Mouse (Mus musculus): ENCODE data around the gene Cbx4. TPM values are rescaled to one million over a fixed set of nuclear protein-coding genes. Genes with fewer than 3 reads are reported as not detected.

The Cbx4 gene
- polyA plus RNA-seq, 1 experiment from 2014 or later = 25.1 TPM

DNA sequence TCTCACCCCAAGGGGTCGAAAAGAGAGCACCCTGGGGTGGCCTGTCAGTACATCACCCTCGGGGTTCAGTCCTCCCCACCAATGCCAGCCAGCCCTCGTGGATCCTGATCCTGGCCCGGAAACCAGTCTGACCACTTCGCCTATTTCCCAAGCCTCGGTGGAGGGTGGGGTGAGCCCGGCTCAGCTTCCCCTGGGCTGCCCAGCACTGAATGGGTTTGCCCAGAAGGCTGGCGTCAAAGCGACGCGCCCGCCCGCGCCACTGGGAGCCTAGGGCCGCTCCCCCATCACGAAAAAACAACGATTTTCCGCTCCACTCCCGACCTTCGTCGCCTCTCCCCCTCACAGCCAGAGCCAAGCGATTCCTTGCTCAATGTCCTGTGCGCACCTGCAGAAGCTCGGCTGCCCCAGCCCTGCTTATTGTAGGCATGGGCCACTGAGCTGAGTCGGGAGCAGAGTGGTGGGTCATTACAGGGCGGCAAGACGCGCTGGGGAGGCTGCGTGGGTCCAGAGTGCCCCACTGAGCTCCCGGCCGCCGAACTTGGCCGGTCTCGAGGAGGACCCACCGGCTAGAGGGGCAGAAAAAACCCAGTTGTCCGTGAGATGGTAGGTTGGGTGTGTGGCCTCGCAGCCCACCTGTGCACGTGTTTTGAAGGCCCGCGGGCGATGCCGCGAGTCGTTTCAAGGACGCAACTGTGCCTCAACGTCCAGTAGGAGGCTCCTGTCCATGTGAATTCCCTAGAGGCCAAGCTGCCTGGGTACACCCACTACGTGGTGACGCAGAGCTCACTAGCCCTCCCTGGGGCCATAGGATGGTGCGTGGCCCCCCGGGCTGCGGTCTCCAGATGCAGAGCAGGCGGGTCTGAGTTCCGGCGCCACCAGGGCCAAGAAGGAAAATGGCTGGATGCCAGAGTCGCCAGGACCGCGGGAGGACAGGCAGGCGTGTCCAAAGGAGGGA lies 27.7 kb downstream of the Cbx4 start:
- no peak for DNase-seq (ENCODE audit: low spot score)

GRCm38 (mm10) chr11:119057291-119057690 lies 28.7 kb downstream of the Cbx4 start:
- DNase-seq (ENCODE audit: low spot score) = no peak

DNA sequence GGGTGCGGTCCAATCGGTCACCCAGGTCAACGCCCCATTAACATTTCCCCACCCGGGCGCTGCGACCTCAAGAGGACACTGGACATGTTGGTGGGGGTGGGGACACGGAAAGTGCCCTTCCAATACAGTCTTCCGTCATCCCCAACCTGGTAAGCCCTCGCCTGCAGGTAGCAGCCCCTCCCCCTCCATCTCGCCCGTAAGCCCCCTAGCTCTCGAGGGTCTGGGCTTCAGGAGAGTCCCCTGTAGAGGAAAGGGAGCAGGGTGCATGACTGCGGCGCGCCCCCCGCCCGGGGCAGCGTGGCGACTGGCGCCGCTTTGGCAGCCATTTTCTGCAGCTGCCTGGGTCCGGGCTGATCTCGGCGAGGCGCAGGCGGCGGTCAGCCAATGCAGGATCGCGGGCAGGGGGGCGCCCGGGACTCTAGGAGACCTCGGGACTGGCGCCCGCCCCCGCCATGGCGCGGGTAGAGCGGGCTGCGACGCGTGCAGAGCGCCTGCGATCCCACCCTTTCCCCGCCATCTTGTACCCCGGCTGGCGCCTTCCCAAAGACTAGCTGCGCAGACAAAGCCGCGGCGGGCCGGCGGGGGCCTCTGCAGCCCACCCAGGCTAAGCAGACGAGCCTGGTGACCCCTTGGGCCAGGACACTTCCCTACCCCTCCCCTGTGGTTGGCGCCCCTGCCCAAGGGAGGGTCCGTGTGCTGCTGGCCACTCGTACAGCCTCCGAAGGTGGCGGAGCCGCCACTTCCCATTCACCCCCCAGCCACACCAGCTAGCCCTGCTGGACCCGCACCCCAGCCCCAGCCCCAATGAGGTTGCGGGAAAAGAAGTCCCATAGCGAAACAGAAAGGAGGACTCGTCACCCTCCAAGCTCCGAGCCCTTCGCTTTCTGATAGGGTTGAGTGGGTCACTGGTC lies 29.5 kb downstream of the Cbx4 start:
- peak; percentile 63 for DNase-seq (ENCODE audit: low spot score)

- no peak for DNase-seq (ENCODE audit: low spot score)
Observed at GRCm38 (mm10) chr11:119055571-119056131, 30.4 kb downstream of the Cbx4 start.

- peak; percentile 60 for DNase-seq (ENCODE audit: low spot score)
Observed at GRCm38 (mm10) chr11:119054351-119055345, 31.4 kb downstream of the Cbx4 start.

- DNase-seq (ENCODE audit: low spot score) = no peak
Observed at GRCm38 (mm10) chr11:119053738-119054350, 32.2 kb downstream of the Cbx4 start.

- peak; percentile 92 for DNase-seq (ENCODE audit: low spot score)
Observed at GRCm38 (mm10) chr11:119053257-119053670, 32.8 kb downstream of the Cbx4 start.

GRCm38 (mm10) chr11:119052661-119053256 lies 33.3 kb downstream of the Cbx4 start:
- DNase-seq (ENCODE audit: low spot score) = no peak

DNA sequence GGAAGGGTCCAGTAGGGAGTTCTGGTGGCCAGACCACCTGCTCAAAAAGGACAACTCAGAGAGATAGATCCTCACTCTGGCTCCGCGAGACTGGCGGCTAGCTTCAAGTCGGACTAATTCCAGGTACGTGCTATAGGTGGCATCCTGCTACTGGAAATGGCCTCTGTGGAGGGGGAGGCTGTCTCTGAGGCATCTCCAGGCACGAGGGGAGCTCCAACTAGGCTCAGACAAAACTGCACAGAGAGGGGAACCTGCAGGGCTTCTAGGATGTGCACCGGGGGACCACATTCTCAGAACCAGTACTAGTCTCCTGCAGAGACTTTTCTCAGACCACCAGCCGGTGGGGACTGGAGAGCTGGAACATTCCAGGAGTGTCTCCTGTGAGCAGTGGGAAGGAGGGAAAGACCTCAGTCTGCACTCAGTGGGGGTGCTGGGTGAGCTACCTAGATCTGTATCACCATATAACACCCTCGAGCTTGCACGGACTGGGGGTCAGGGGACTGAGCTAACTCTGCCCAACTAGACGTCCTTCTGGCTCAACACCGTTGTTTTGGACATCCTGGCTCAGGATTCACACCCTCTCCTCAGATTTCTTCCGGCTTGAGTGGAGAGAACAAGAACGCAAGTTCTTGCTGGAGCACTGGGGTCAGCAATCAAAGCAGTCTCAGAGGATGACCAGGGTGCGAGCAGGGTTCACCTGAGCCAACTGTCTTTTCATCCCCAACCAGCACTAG lies 33.9 kb downstream of the Cbx4 start:
- peak; percentile 64 for DNase-seq (ENCODE audit: low spot score)

DNA sequence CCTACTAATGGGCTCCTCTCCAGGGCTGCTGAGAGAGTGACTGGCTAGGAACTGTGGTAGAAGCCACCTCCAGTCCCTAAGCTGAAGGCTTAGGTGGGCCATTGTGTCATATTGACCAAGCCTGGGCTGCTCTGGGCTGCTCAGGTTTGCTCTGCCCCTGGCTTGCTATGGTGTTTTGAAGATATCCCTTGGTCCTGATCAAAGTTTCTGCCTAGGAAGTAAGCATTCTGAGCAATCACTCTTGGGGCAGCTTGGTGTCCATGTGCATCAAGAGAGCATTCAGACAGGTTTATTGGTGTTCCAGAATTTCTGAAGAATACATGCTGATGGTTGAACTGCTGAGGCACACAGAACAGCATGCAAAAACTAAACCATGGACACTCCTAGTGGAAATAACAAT lies 34.6 kb downstream of the Cbx4 start:
- DNase-seq (ENCODE audit: low spot score) = no peak

- DNase-seq (ENCODE audit: low spot score) = no peak
Observed at GRCm38 (mm10) chr11:119050361-119050760, 35.7 kb downstream of the Cbx4 start.

- no peak for DNase-seq (ENCODE audit: low spot score)
Observed at GRCm38 (mm10) chr11:119048133-119048510, 37.9 kb downstream of the Cbx4 start.

DNA sequence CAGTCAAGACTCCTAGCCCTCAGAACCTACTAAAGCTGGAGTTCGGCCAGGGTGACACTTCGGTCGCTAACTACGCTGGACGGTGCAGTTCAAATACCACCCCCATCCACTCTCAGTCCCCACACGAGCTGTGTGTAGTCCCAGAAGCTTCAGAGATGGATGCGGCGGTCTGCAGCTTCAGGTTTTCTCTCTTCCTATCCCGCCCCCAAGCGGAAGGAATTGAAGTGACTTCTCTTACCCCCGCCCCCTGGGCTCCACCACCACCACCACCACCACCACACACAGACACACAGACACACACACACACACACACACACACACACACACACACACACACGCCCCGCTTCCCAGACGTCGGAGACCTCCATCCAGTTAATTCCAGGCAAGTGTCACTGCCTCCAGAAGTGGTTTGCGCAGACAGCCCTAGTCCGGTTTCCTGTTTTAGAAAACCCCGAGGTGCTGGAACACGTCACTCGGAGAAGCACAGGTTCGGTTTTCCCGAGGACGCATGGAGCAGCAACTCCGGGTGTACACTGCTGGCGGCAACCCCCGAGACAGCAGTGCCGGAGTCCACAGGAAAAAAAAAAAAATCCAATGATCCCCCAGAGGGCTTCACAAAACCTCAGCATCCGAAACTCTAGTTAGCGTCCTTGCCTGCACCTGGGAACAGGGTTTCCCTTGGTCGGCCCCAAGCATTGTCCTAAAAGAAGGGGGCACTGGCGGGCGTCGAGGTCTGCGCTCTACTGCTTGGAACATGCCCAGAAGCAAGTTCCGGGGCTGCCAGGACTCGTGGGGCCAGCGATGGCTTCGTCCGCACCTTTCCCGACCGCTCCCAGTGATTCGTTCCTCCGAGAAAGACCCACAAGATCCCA lies 38.5 kb downstream of the Cbx4 start:
- no peak for DNase-seq (ENCODE audit: low spot score)

- no peak for DNase-seq (ENCODE audit: low spot score)
Observed at GRCm38 (mm10) chr11:119046601-119047245, 39.3 kb downstream of the Cbx4 start.

DNA sequence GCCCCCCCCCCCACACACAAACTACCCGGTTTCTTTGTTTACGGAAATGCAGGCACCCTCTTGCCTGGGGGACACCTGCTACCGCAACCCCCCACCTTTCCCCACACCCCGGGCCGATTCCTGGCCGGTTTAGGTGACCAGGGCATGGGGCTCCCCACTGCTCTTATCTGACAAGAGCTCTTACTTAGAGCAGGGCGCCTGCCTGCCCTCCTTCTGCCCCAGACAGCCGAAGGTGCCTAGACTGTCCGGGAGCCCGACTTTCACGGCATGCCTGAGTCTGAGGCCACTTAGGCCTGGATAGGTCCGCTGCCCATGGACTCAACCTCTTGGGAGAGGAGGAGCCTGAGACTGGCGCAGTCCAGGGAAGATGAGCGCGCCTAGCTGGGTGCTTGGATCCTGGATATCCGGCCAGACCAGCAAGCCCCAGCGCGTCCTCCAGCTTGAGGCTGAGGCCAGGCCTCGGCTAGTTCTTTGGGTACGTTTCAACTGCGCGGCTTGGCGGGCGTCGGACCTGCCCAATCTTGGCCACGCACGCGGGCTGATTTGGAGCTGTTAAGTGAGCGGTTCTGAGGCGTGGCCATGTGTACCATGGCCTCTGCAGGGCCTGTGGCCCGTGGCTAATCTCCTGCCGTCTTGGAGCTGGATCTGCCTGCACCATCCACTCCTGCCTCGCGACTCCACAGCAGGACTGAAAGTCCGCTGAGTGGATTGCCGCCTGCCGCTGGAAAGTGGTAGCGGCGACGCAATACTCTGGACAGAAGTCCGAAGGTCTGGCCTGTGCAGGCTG lies 41.3 kb downstream of the Cbx4 start:
- no peak for DNase-seq (ENCODE audit: low spot score)

DNA sequence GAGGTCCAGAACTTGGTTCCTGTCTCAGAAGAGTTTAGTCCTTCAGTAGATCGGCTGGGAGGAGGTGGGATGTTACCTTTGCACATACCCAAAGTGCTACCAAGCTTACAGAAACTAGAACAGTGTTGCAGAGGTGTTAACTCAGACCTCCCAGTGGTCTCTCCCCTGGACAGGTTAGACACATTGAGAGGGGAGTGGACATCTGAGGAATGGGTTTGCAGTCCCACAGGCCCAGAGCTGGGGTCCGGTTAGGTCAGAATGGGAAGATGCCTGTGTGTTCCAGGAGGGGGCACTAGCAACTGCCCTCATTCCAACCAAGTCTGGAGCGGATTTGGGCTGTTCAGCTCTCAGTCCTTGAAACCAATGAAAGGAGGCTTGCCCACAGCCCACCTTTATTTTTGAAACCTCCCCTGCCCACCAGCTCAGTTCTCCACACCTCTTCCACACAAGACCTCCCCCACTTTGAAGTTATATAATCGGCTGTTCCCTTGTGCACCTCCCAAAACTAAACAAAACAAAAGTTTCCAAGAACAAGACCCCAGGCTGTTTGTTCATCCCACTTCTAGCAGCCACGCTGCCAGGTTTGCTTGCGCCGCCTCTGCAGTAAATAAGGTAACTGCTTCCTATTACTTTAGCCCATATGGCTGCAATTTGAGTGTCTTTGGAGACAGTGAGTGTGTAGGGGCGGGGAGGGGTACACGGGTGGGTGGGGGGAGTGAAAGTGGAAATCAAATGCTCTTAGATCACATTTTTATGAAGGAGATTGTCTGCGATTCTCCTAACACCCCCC lies 42.1 kb downstream of the Cbx4 start:
- peak; percentile 21 for DNase-seq (ENCODE audit: low spot score)

All from thymus, postnatal 0 days (tissue).